Mouse (Mus musculus) kidney, embryonic 15.5 days (tissue): Measurements from ENCODE around the gene Btg2. TPM values are rescaled to one million over a fixed set of nuclear protein-coding genes. Genes with fewer than 3 reads are reported as not detected.

ENCODE experiments used
- ATAC-seq: fragments of 200-750 bp; cut with Nextera tagmentation; replicated peaks from 2 replicates; pipeline ENCODE4 v1.8.0; 2017; ENCODE audit warnings: moderate TSS enrichment; ENCODE audit not compliant: low FRiP score
- H3K27ac ChIP-seq: fragments of 300-500 bp; sonication (generic); 2 replicates; pipeline ENCODE4 v1.5.1; 2015; ENCODE audit warnings: mild to moderate bottlenecking, inconsistent platforms
- H3K27me3 ChIP-seq: fragments of 300-500 bp; sonication (generic); 2 replicates; pipeline ENCODE4 v1.6.1; 2015; ENCODE audit warnings: inconsistent platforms
- H3K36me3 ChIP-seq: fragments of 300-500 bp; sonication (generic); 2 replicates; pipeline ENCODE4 v1.6.1; 2015; ENCODE audit warnings: inconsistent platforms
- H3K4me1 ChIP-seq: fragments of 300-500 bp; sonication (generic); 2 replicates; pipeline ENCODE4 v1.6.1; 2015; ENCODE audit warnings: inconsistent platforms
- H3K4me2 ChIP-seq: fragments of 300-500 bp; sonication (generic); 2 replicates; pipeline ENCODE4 v1.6.1; 2015; ENCODE audit warnings: moderate library complexity, mild to moderate bottlenecking, inconsistent platforms
- H3K4me3 ChIP-seq: fragments of 300-500 bp; sonication (generic); replicated peaks from 2 replicates; pipeline ENCODE4 v1.5.1; 2015; ENCODE audit warnings: mild to moderate bottlenecking, inconsistent platforms
- H3K9ac ChIP-seq: fragments of 300-500 bp; sonication (generic); 2 replicates; pipeline ENCODE4 v1.6.1; 2015; ENCODE audit warnings: mild to moderate bottlenecking, inconsistent platforms
- H3K9me3 ChIP-seq: fragments of 300-500 bp; sonication (generic); replicated peaks from 2 replicates; pipeline ENCODE4 v1.6.1; 2016; ENCODE audit warnings: inconsistent platforms
- WGBS: fragments of 180-500 bp; shearing (Covaris S2); methylation state at CpG from one replicate; pipeline ENCODE4 v1.1.7; 2015; ENCODE audit warnings: mixed read lengths; 5-methylcytosine and 5-hydroxymethylcytosine counted together
- polyA plus RNA-seq: library from polyadenylated mRNA; unstranded; fragments of >200 nt; fragmentation: Nextera tagmentation; extraction: Ambion mirVana; gene quantifications from 2 replicates; pipeline ENCODE4 v1.2.1, GENCODE M21; 2015

Gene Btg2
- polyA plus RNA-seq, 1 experiment from 2014 or later: 32.2 TPM

- no peak for ATAC-seq
- Histone ChIP-seq H3K4me2 (no peak overlapping the region), H3K4me3 (no peak overlapping the region), H3K27ac (no peak overlapping the region), H3K9me3 (no peaks in the 10 kb centered on the region), H3K27me3 (no peaks in the 10 kb centered on the region), H3K4me1 (0 out of 2 replicates have a peak, but pooled peaks cover 4% of the 10 kb centered on the region), H3K36me3 (no peaks in the 10 kb centered on the region), H3K9ac (no peak overlapping the region)
- WGBS: 45% methylated on average over 3 of the region's 3 CpGs
Observed at GRCm38 (mm10) chr1:134105764-134106430, 27.0 kb upstream of the Btg2 start.

GRCm38 (mm10) chr1:134105043-134105763 lies 26.3 kb upstream of the Btg2 start:
- Histone ChIP-seq H3K4me2 (no peak overlapping the region), H3K27me3 (no peaks in the 10 kb centered on the region), H3K27ac (no peak overlapping the region), H3K36me3 (no peaks in the 10 kb centered on the region), H3K4me3 (no peak overlapping the region), H3K9ac (no peak overlapping the region), H3K9me3 (no peaks in the 10 kb centered on the region), H3K4me1 (peaks cover 8% of the 10 kb centered on the region)
- ATAC-seq: no peak
- WGBS: 78% methylated on average over 11 of the region's 11 CpGs

- WGBS: 67% methylated on average over 5 of the region's 5 CpGs
- ATAC-seq: no peak
Observed at GRCm38 (mm10) chr1:134103861-134104260, 24.9 kb upstream of the Btg2 start.

GRCm38 (mm10) chr1:134101593-134101992 lies 22.7 kb upstream of the Btg2 start:
- Histone ChIP-seq H3K36me3 (no peaks in the 10 kb centered on the region), H3K4me3 (no peak overlapping the region), H3K9me3 (no peaks in the 10 kb centered on the region), H3K27me3 (no peaks in the 10 kb centered on the region), H3K4me2 (no peak overlapping the region), H3K9ac (no peak overlapping the region), H3K4me1 (peaks cover 41% of the 10 kb centered on the region), H3K27ac (no peak overlapping the region)
- ATAC-seq: no peak
- WGBS: 81% methylated on average over 3 of the region's 3 CpGs

More at GRCm38 (mm10) chr1:134103861-134104260, 24.9 kb upstream of the Btg2 start:
- no peaks in the 10 kb centered on the region for H3K9me3 ChIP-seq
- no peak overlapping the region for H3K4me3 ChIP-seq
- H3K9ac ChIP-seq: no peak overlapping the region
- H3K4me2 ChIP-seq: no peak overlapping the region
- H3K4me1 ChIP-seq: peaks cover 19% of the 10 kb centered on the region
- no peak overlapping the region for H3K27ac ChIP-seq
- no peaks in the 10 kb centered on the region for H3K27me3 ChIP-seq
- no peaks in the 10 kb centered on the region for H3K36me3 ChIP-seq

GRCm38 (mm10) chr1:134100928-134101327 lies 22.0 kb upstream of the Btg2 start:
- Histone ChIP-seq H3K4me3 (no peak overlapping the region), H3K27ac (no peak overlapping the region), H3K4me2 (no peak overlapping the region), H3K27me3 (no peaks in the 10 kb centered on the region), H3K4me1 (peaks cover 48% of the 10 kb centered on the region), H3K36me3 (no peaks in the 10 kb centered on the region), H3K9me3 (no peaks in the 10 kb centered on the region), H3K9ac (no peak overlapping the region)
- no peak for ATAC-seq
- 82% methylated on average over 4 of the region's 4 CpGs for WGBS

- WGBS: 78% methylated on average over 5 of the region's 5 CpGs
- no peak for ATAC-seq
- Histone ChIP-seq H3K4me1 (peaks cover 53% of the 10 kb centered on the region), H3K4me3 (no peak overlapping the region), H3K9me3 (no peaks in the 10 kb centered on the region), H3K27me3 (no peaks in the 10 kb centered on the region), H3K4me2 (no peak overlapping the region), H3K9ac (no peak overlapping the region), H3K36me3 (no peaks in the 10 kb centered on the region), H3K27ac (peak overlapping the region; percentile 94)
Observed at GRCm38 (mm10) chr1:134100401-134100800, 21.5 kb upstream of the Btg2 start.

GRCm38 (mm10) chr1:134099516-134100235 lies 20.8 kb upstream of the Btg2 start:
- Histone ChIP-seq H3K4me2 (peak overlapping the region; percentile 67), H3K9ac (peak overlapping the region; percentile 31; the same call in 1 of the 2 replicates), H3K27me3 (no peaks in the 10 kb centered on the region), H3K27ac (peak overlapping the region; percentile 94), H3K36me3 (no peaks in the 10 kb centered on the region), H3K9me3 (no peaks in the 10 kb centered on the region), H3K4me3 (peak overlapping the region; percentile 41), H3K4me1 (peaks cover 60% of the 10 kb centered on the region)
- 13% methylated on average over 12 of the region's 12 CpGs for WGBS
- no peak for ATAC-seq

GRCm38 (mm10) chr1:134098726-134099515 lies 20.0 kb upstream of the Btg2 start:
- no peaks in the 10 kb centered on the region for H3K9me3 ChIP-seq
- ATAC-seq: peak; percentile 93
- H3K36me3 ChIP-seq: no peaks in the 10 kb centered on the region
- H3K27me3 ChIP-seq: no peaks in the 10 kb centered on the region
- peak overlapping the region; percentile 67 for H3K4me2 ChIP-seq
- H3K27ac ChIP-seq: peak overlapping the region; percentile 94
- H3K4me3 ChIP-seq: peak overlapping the region; percentile 41
- peak overlapping the region; percentile 31 for H3K9ac ChIP-seq
- peaks cover 63% of the 10 kb centered on the region for H3K4me1 ChIP-seq
- 5% methylated on average over 17 of the region's 17 CpGs for WGBS

GRCm38 (mm10) chr1:134097956-134098725 lies 19.2 kb upstream of the Btg2 start:
- ATAC-seq: no peak
- Histone ChIP-seq H3K9me3 (no peaks in the 10 kb centered on the region), H3K4me2 (peak overlapping the region; percentile 67), H3K9ac (peak overlapping the region; percentile 21; the same call in 1 of the 2 replicates), H3K27me3 (no peaks in the 10 kb centered on the region), H3K36me3 (no peaks in the 10 kb centered on the region), H3K4me3 (peak overlapping the region; percentile 41; the same call in 1 of the 2 replicates), H3K27ac (peak overlapping the region; percentile 94), H3K4me1 (peaks cover 68% of the 10 kb centered on the region)
- 46% methylated on average over 13 of the region's 13 CpGs for WGBS

GRCm38 (mm10) chr1:134097080-134097855 lies 18.3 kb upstream of the Btg2 start:
- Histone ChIP-seq H3K4me3 (no peak overlapping the region), H3K36me3 (no peaks in the 10 kb centered on the region)
- WGBS: 89% methylated on average over 7 of the region's 7 CpGs

More at GRCm38 (mm10) chr1:134097080-134097855, 18.3 kb upstream of the Btg2 start:
- Histone ChIP-seq H3K27ac (peak overlapping the region; percentile 94), H3K9ac (no peak overlapping the region), H3K9me3 (no peaks in the 10 kb centered on the region), H3K27me3 (no peaks in the 10 kb centered on the region), H3K4me1 (peaks cover 74% of the 10 kb centered on the region), H3K4me2 (no peak overlapping the region)
- ATAC-seq: no peak
